Mouse (Mus musculus) neural tube, embryonic 12.5 days (tissue): Measurements from ENCODE around the gene Cir1. TPM values are rescaled to one million over a fixed set of nuclear protein-coding genes. Genes with fewer than 3 reads are reported as not detected.

Source experiments
- polyA plus RNA-seq: library from polyadenylated mRNA; unstranded; fragments of >200 nt; fragmentation: Nextera tagmentation; extraction: Ambion mirVana; gene quantifications from 2 replicates; pipeline ENCODE4 v1.2.1, GENCODE M21; 2016

Gene Cir1
- polyA plus RNA-seq, 1 experiment from 2014 or later = 23.9 TPM

Other genes with a start within 250 kb of the Cir1 start
- gene Ola1, start 93.8 kb downstream of the Cir1 start, polyA plus RNA-seq = 84.5 and 86.3 TPM in 2 replicates
- 2.2 and 2.7 TPM in 2 replicates for gene Sp9, start 40.8 kb downstream of the Cir1 start, polyA plus RNA-seq
- 11.2 and 12.3 TPM in 2 replicates for gene Scrn3, start 100 bp downstream of the Cir1 start, polyA plus RNA-seq
- gene Gpr155, start 73.9 kb upstream of the Cir1 start, polyA plus RNA-seq = 9.0 and 10.0 TPM in 2 replicates
- 5.0 and 5.8 TPM in 2 replicates for gene Wipf1, start 217.0 kb upstream of the Cir1 start, polyA plus RNA-seq